Mouse (Mus musculus) liver, postnatal 0 days (tissue): ENCODE measurements around the gene Arl16. TPM values are rescaled to one million over a fixed set of nuclear protein-coding genes. Genes with fewer than 3 reads are reported as not detected.
A peak's percentile ranks its signal among the peaks of the same experiment; 100 is the strongest.

Experiments used
- ATAC-seq: fragments of 200-750 bp; cut with Nextera tagmentation; 2 replicates; pipeline ENCODE4 v1.8.0; 2017; ENCODE audit warnings: mild to moderate bottlenecking, moderate library complexity
- DNase-seq: peaks from one replicate; pipeline ENCODE4 v3.0.0-alpha.2; 2016
- H3K27ac ChIP-seq: fragments of 300-500 bp; sonication (generic); 2 replicates; pipeline ENCODE4 v1.5.1; 2014; ENCODE audit warnings: antibody characterized with exemption, moderate library complexity, mild to moderate bottlenecking, low read depth
- H3K27me3 ChIP-seq: fragments of 300-500 bp; sonication (generic); 2 replicates; pipeline ENCODE4 v1.6.1; 2014; ENCODE audit warnings: low read length, control low read depth, mixed read lengths; ENCODE audit not compliant: insufficient read depth
- H3K36me3 ChIP-seq: fragments of 300-500 bp; sonication (generic); replicated peaks from 2 replicates; pipeline ENCODE4 v1.6.1; 2014; ENCODE audit warnings: mild to moderate bottlenecking, control low read depth, low read length, moderate library complexity, mixed read lengths; ENCODE audit not compliant: insufficient read depth
- H3K4me1 ChIP-seq: fragments of 300-500 bp; sonication (generic); 2 replicates; pipeline ENCODE4 v1.6.1; 2014; ENCODE audit warnings: antibody characterized with exemption, mild to moderate bottlenecking, control low read depth; ENCODE audit not compliant: insufficient read depth
- H3K4me2 ChIP-seq: fragments of 300-500 bp; sonication (generic); 2 replicates; pipeline ENCODE4 v1.6.1; 2014; ENCODE audit warnings: low read depth, mild to moderate bottlenecking, low read length, moderate library complexity, mixed read lengths
- H3K4me3 ChIP-seq: fragments of 300-500 bp; sonication (generic); 2 replicates; pipeline ENCODE4 v1.5.1; 2014; ENCODE audit warnings: low read depth, low read length
- H3K9ac ChIP-seq: fragments of 300-500 bp; sonication (generic); replicated peaks from 2 replicates; pipeline ENCODE4 v1.6.1; 2014; ENCODE audit warnings: mild to moderate bottlenecking, moderate library complexity
- H3K9me3 ChIP-seq: fragments of 300-500 bp; sonication (generic); 2 replicates; pipeline ENCODE4 v1.6.1; 2016; ENCODE audit warnings: mild to moderate bottlenecking, control low read depth, low read length, mixed read lengths
- CTCF ChIP-seq: sonication (generic); IDR thresholded peaks from 2 replicates; pipeline ENCODE4 v1.5.1; 2016; ENCODE audit warnings: antibody characterized with exemption, low read depth
- EP300 ChIP-seq: IDR thresholded peaks from 2 replicates; pipeline ENCODE4 v1.6.1; 2016; ENCODE audit warnings: antibody characterized with exemption, low read depth, mild to moderate bottlenecking
- WGBS: fragments of 180-500 bp; shearing (Covaris S2); extraction: QIAGEN DNeasy Blood & Tissue Kit; methylation state at CpG from one replicate; pipeline ENCODE4 v1.1.7; 2014; ENCODE audit not compliant: insufficient replicate concordance; 5-methylcytosine and 5-hydroxymethylcytosine counted together
- polyA plus RNA-seq: library from polyadenylated mRNA; unstranded; fragments of >200 nt; fragmentation: Nextera tagmentation; extraction: Ambion mirVana; gene quantifications from 2 replicates; pipeline ENCODE4 v1.2.1, GENCODE M21; 2015

The Arl16 gene
- polyA plus RNA-seq, 1 experiment from 2014 or later = 13.5 TPM

DNA sequence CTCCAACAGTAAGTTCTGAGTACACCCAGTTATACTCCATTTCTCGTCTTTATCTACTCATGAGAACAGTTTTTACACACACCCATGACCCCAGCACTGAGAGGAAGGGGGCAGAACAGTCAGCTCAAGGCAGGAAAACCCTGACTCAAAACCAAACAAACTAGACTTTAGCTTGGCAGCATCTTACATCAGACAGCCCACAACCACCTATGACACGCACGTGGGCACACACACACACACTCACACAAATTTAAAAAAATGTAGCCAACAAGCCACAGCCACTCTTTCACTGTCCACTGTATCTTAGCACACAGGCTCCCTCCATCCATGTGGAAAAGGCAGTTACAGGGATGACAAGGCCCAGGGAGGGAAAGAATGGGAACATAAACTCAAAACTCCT is 40.7 kb downstream of the Arl16 start:
- TF ChIP-seq EP300 (no peak), CTCF (no peak)
- no peak for ATAC-seq
- peaks cover 75% of the 10 kb centered on the region for H3K36me3 ChIP-seq

DNA sequence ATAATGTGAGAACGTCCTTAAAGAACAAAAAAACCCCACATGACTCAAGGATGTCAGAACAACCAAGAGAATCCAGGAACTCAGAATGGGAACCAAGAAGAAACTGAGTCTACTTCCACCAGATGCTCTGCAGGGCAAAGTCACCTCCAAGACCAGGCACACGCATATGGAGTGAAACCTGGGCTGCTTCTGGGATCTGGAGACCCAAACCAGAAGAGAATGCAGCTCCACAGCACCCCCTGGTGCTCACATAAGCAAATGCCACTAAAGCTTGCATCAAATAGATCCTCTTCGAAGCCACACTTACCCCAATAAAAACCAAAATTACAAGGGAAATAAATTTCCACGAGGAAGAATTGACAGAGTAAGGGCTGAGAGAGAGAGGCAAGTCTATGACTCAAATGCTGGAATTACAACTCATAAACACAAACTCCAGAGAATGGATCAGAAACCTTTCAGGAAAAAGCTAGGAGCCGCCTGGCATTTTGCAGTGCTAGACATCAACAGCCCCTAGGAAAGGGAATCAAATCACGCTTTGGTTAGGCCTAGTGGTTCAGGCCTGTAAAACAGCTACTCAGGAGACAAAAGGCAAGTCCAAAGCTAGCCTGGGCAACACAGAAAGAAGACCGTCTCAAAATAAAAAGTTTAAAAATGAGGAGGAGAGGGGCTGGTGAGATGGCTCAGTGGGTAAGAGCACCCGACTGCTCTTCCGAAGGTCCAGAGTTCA is 43.7 kb downstream of the Arl16 start:
- peak; percentile 68 for ATAC-seq
- peak overlapping the region; percentile 62; the same call in 1 of the 2 replicates for H3K27ac ChIP-seq

More for the DNA sequence above, 40.7 kb downstream of the Arl16 start:
- no peak overlapping the region for H3K4me2 ChIP-seq
- 87% methylated on average over 3 of the region's 3 CpGs for WGBS
- no peaks in the 10 kb centered on the region for H3K27me3 ChIP-seq
- no peaks in the 10 kb centered on the region for H3K9me3 ChIP-seq
- 0 out of 2 replicates have a peak, but pooled peaks cover 4% of the 10 kb centered on the region for H3K4me1 ChIP-seq
- H3K4me3 ChIP-seq = no peak overlapping the region
- H3K9ac ChIP-seq = no peak overlapping the region
- DNase-seq = no peak
- no peak overlapping the region for H3K27ac ChIP-seq

GRCm38 (mm10) chr11:120422651-120423568 is 44.5 kb downstream of the Arl16 start:
- TF ChIP-seq EP300 (no peak), CTCF (no peak)
- Histone ChIP-seq H3K4me2 (no peak overlapping the region), H3K27me3 (no peaks in the 10 kb centered on the region), H3K4me1 (0 out of 2 replicates have a peak, but pooled peaks cover 4% of the 10 kb centered on the region), H3K4me3 (no peak overlapping the region), H3K9me3 (no peaks in the 10 kb centered on the region), H3K27ac (peak overlapping the region; percentile 62), H3K9ac (no peak overlapping the region), H3K36me3 (peaks cover 84% of the 10 kb centered on the region)
- 70% methylated on average over 13 of the region's 13 CpGs for WGBS
- peak; percentile 85 for ATAC-seq
- DNase-seq = no peak

More for the DNA sequence above, 43.7 kb downstream of the Arl16 start:
- DNase-seq = peak; percentile 72
- Histone ChIP-seq H3K4me3 (no peak overlapping the region), H3K27me3 (no peaks in the 10 kb centered on the region), H3K4me2 (no peak overlapping the region), H3K9ac (no peak overlapping the region), H3K4me1 (0 out of 2 replicates have a peak, but pooled peaks cover 4% of the 10 kb centered on the region), H3K36me3 (peaks cover 84% of the 10 kb centered on the region), H3K9me3 (no peaks in the 10 kb centered on the region)
- WGBS = 70% methylated on average over 9 of the region's 9 CpGs
- no peak for TF ChIP-seq EP300
- peak; percentile 80 for TF ChIP-seq CTCF

DNA sequence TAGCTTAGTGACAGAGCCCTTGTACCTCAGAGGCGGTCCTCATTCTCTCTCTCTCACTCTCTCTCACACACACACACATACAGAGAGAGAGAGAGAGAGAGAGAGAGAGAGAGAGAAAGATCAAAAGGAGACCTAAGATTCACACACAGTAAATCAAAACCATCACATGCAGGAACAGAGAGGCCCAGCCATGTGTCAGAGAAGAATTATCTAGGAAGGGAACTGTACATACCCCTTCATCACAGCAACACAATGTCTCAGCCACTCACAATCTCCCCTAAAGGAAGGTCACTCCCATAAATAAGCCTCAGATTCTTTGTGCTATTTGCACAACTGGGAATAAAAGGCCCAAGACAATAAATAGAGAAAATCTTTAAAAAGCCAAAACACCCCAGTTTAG is 48.8 kb downstream of the Arl16 start:
- DNase-seq (no peak), ATAC-seq (no peak)
- Histone ChIP-seq H3K4me2 (no peak overlapping the region), H3K9me3 (no peaks in the 10 kb centered on the region), H3K27me3 (no peaks in the 10 kb centered on the region), H3K4me3 (no peak overlapping the region), H3K27ac (no peak overlapping the region), H3K9ac (no peak overlapping the region), H3K4me1 (0 out of 2 replicates have a peak, but pooled peaks cover 4% of the 10 kb centered on the region), H3K36me3 (peaks cover 78% of the 10 kb centered on the region)
- TF ChIP-seq CTCF (no peak), EP300 (no peak)
- WGBS = 93% methylated on average over 1 of the region's 1 CpGs

DNA sequence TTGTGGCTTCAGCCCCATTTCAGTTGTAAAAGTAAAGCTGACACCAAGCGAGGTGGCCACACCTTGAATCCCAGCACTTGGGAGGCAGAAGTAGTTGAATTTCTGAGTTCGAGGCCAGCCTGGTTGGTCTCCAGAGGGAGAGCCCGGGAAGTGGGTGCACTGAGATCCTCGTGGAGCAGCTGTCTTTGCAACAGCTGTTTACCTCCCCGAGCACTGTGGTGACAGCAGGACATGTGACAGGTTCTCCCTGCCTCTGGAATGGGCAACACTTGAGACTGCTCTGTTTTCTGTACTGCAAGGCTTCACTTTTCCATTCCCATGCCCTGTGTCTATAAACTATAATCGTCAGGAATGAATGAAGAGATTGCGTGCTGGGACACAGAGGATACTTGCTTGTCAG is 49.6 kb downstream of the Arl16 start:
- Histone ChIP-seq H3K27me3 (no peaks in the 10 kb centered on the region), H3K27ac (no peak overlapping the region), H3K4me1 (0 out of 2 replicates have a peak, but pooled peaks cover 4% of the 10 kb centered on the region), H3K4me3 (no peak overlapping the region), H3K36me3 (peaks cover 78% of the 10 kb centered on the region), H3K9ac (no peak overlapping the region), H3K9me3 (no peaks in the 10 kb centered on the region), H3K4me2 (no peak overlapping the region)
- TF ChIP-seq CTCF (no peak), EP300 (no peak)
- no peak for DNase-seq
- no peak for ATAC-seq
- WGBS = 89% methylated on average over 7 of the region's 7 CpGs

Other genes with a start within 250 kb of the Arl16 start
- 1.1 and 1.2 TPM in 2 replicates for gene Bahcc1, start 234.7 kb downstream of the Arl16 start, polyA plus RNA-seq
- gene Actg1, start 119.1 kb downstream of the Arl16 start, polyA plus RNA-seq = 463 and 498 TPM in 2 replicates
- gene Fscn2, start 106.1 kb downstream of the Arl16 start, polyA plus RNA-seq = not detected in 2 replicates
- 5.5 and 5.8 TPM in 2 replicates for gene Faap100, start 88.8 kb downstream of the Arl16 start, polyA plus RNA-seq
- 12.5 and 12.8 TPM in 2 replicates for gene Nploc4, start 29.9 kb downstream of the Arl16 start, polyA plus RNA-seq
- not detected in 2 replicates for gene Tspan10, start 25.0 kb downstream of the Arl16 start, polyA plus RNA-seq
- 0.20 TPM in 1 of 2 replicates, not detected in the other for gene Pde6g, start 14.1 kb downstream of the Arl16 start, polyA plus RNA-seq
- gene Oxld1, start 9.5 kb downstream of the Arl16 start, polyA plus RNA-seq = 18.9 and 19.0 TPM in 2 replicates
- 9.0 and 11.7 TPM in 2 replicates for gene Ccdc137, start 9.5 kb downstream of the Arl16 start, polyA plus RNA-seq
- gene Mrpl12, start 17.0 kb upstream of the Arl16 start, polyA plus RNA-seq = 133 and 139 TPM in 2 replicates
- 96.7 and 99.7 TPM in 2 replicates for gene Slc25a10, start 24.2 kb upstream of the Arl16 start, polyA plus RNA-seq
- gene Gcgr, start 63.1 kb upstream of the Arl16 start, polyA plus RNA-seq = 58.5 and 66.9 TPM in 2 replicates
- 59.2 and 61.0 TPM in 2 replicates for gene Mcrip1, start 82.1 kb upstream of the Arl16 start, polyA plus RNA-seq
- gene Ppp1r27, start 83.5 kb upstream of the Arl16 start, polyA plus RNA-seq = 0.19 and 1.5 TPM in 2 replicates
- gene P4hb, start 105.6 kb upstream of the Arl16 start, polyA plus RNA-seq = 683 and 697 TPM in 2 replicates
- gene Arhgdia, start 114.0 kb upstream of the Arl16 start, polyA plus RNA-seq = 148 and 156 TPM in 2 replicates
- gene Alyref, start 130.8 kb upstream of the Arl16 start, polyA plus RNA-seq = 162 and 168 TPM in 2 replicates
- gene Anapc11, start 130.8 kb upstream of the Arl16 start, polyA plus RNA-seq = 46.1 and 47.5 TPM in 2 replicates
- gene Npb, start 140.9 kb upstream of the Arl16 start, polyA plus RNA-seq = 20.9 and 22.2 TPM in 2 replicates
- 217 and 222 TPM in 2 replicates for gene Pcyt2, start 150.3 kb upstream of the Arl16 start, polyA plus RNA-seq
- gene Sirt7, start 157.6 kb upstream of the Arl16 start, polyA plus RNA-seq = 34.3 TPM in 2 replicates
- gene Mafg, start 166.0 kb upstream of the Arl16 start, polyA plus RNA-seq = 30.8 and 35.8 TPM in 2 replicates
- 1.5 and 1.7 TPM in 2 replicates for gene Pycr1, start 176.2 kb upstream of the Arl16 start, polyA plus RNA-seq
- 0.26 and 0.50 TPM in 2 replicates for gene Myadml2, start 180.6 kb upstream of the Arl16 start, polyA plus RNA-seq
- 0.15 and 0.29 TPM in 2 replicates for gene Notum, start 193.6 kb upstream of the Arl16 start, polyA plus RNA-seq
- gene Aspscr1, start 205.4 kb upstream of the Arl16 start, polyA plus RNA-seq = 56.8 and 57.1 TPM in 2 replicates
- gene Cenpx, start 246.1 kb upstream of the Arl16 start, polyA plus RNA-seq = 81.0 and 88.0 TPM in 2 replicates
- 5.1 and 5.4 TPM in 2 replicates for gene Lrrc45, start 246.3 kb upstream of the Arl16 start, polyA plus RNA-seq